Mouse (Mus musculus) thymus, adult 18-20 months (tissue): ENCODE data around the gene Dcaf12.

Experiments used
- DNase-seq, 2 experiments: peaks; one replicate each; pipeline ENCODE4 v3.0.0; 2022; ENCODE audit warnings: mixed read lengths in 2 of 2

The Dcaf12 gene

GRCm38 (mm10) chr4:41314141-41315129 lies at the start of gene Dcaf12:
Dcaf12 (minus strand) TSS chr4:41314889.
- peak; percentile 86 to 90 for DNase-seq

GRCm38 (mm10) chr4:41361059-41361458 lies 46.4 kb upstream of the Dcaf12 start:
- no peak for DNase-seq

GRCm38 (mm10) chr4:41359358-41359757 lies 44.7 kb upstream of the Dcaf12 start:
- DNase-seq = no peak

- DNase-seq = no peak
Observed at GRCm38 (mm10) chr4:41358669-41359068, 44.0 kb upstream of the Dcaf12 start.

GRCm38 (mm10) chr4:41357154-41357553 lies 42.5 kb upstream of the Dcaf12 start:
- no peak for DNase-seq

GRCm38 (mm10) chr4:41353265-41353664 lies 38.6 kb upstream of the Dcaf12 start:
- no peak for DNase-seq

- no peak for DNase-seq
Observed at GRCm38 (mm10) chr4:41352758-41353157, 38.1 kb upstream of the Dcaf12 start.

GRCm38 (mm10) chr4:41349199-41349591 lies 34.5 kb upstream of the Dcaf12 start:
- DNase-seq = no peak

GRCm38 (mm10) chr4:41348584-41349198 lies 34.0 kb upstream of the Dcaf12 start, which contains the start of gene Ubap1:
Ubap1 (plus strand) TSS chr4:41348996.
- DNase-seq = peak; percentile 83 to 84

- no peak for DNase-seq
Observed at GRCm38 (mm10) chr4:41347839-41348238, 33.1 kb upstream of the Dcaf12 start.

- DNase-seq = no peak
Observed at GRCm38 (mm10) chr4:41346011-41346410, 31.3 kb upstream of the Dcaf12 start.

GRCm38 (mm10) chr4:41340912-41341550 lies 26.3 kb upstream of the Dcaf12 start:
- no peak for DNase-seq

- DNase-seq = no peak
Observed at GRCm38 (mm10) chr4:41336546-41336945, 21.9 kb upstream of the Dcaf12 start.

- no peak for DNase-seq
Observed at GRCm38 (mm10) chr4:41331698-41332421, 17.2 kb upstream of the Dcaf12 start.

- DNase-seq = no peak
Observed at GRCm38 (mm10) chr4:41331085-41331484, 16.4 kb upstream of the Dcaf12 start.

- no peak for DNase-seq
Observed at GRCm38 (mm10) chr4:41329481-41329880, 14.8 kb upstream of the Dcaf12 start.

- no peak for DNase-seq
Observed at GRCm38 (mm10) chr4:41326876-41327275, 12.2 kb upstream of the Dcaf12 start.

- DNase-seq = no peak
Observed at GRCm38 (mm10) chr4:41320971-41321370, 6.3 kb upstream of the Dcaf12 start.

GRCm38 (mm10) chr4:41318267-41318666 lies 3.6 kb upstream of the Dcaf12 start:
- DNase-seq = no peak

- DNase-seq = no peak
Observed at GRCm38 (mm10) chr4:41315173-41315572, 484 bp upstream of the Dcaf12 start.

- DNase-seq = no peak
Observed at GRCm38 (mm10) chr4:41313722-41314121, 967 bp downstream of the Dcaf12 start.
